Mouse (Mus musculus): Measurements from ENCODE around the gene Arpc2. TPM values are rescaled to one million over a fixed set of nuclear protein-coding genes. Genes with fewer than 3 reads are reported as not detected.

The Arpc2 gene
- total RNA-seq, 2 experiments from 2014 or later: 71.0 to 82.9 TPM

- DNase-seq (ENCODE audit: low spot score): no peak
Measured at GRCm38 (mm10) chr1:74238136-74238535, 2.3 kb downstream of the Arpc2 start.

DNA sequence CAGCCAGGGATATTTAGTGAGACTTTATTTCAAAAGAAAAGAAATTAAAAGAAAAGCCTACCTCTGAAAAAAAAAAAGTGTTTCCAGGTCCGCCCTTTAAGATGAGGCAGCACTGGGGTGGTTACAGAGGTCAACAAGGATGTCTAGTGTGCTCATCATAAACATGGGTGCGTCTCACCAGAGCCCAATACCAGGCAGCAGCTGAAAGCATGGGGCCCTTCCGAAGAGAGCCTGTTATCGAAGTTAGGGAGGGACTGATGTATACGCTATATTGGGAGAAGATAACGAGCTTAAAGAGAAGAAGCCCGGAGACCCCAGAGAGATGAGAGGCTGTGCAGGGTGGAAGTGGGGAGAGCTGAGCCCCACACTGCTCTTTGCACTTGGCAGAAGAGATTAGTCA is 3.3 kb downstream of the Arpc2 start:
- no peak for DNase-seq (ENCODE audit: low spot score)

- no peak for DNase-seq (ENCODE audit: low spot score)
Measured at GRCm38 (mm10) chr1:74239618-74240017, 3.7 kb downstream of the Arpc2 start.

DNA sequence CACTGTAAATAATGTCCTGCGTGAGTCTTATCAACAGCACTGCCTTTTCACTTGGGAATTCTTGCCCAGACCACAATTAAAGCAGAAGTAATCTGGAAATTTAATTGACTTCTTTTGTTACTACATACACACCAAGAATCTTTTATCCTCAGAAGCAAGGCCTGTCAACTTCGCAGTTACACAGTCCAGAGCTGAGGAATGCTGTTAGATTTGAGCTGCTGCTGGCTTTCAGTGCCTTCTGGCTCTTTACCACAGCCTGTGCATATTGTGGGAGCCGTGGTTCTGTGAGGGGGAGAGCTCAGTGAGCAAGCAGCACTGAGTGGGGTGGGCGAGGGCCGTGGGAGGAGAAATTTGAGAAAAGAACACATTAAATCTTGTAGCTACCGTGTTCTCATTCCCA is 4.4 kb downstream of the Arpc2 start:
- no peak for DNase-seq (ENCODE audit: low spot score)

- DNase-seq (ENCODE audit: low spot score): no peak
Measured at GRCm38 (mm10) chr1:74240832-74241231, 4.9 kb downstream of the Arpc2 start.

DNA sequence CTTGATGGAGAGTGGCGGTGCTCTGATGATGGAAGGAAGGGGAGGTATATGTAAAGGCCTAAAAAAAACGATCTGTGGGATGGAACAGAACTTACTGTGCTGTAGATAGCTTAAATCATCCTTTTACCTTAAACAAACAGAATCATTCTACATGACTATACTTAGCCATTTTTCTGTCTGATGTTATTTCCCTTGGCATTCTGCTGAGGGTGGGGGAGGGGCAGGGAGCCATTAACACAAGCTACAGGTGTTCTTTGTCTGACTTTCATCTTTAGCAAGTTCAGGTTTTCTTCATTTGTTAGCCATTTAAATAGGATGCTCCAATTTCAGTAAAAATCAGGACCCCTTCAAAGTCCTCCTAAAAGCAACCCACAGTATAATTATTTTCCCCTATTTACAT is 9.6 kb downstream of the Arpc2 start:
- DNase-seq (ENCODE audit: low spot score): no peak

- DNase-seq (ENCODE audit: low spot score): no peak
Measured at GRCm38 (mm10) chr1:74248799-74249198, 12.9 kb downstream of the Arpc2 start.

GRCm38 (mm10) chr1:74249331-74249980 is 13.6 kb downstream of the Arpc2 start:
- DNase-seq (ENCODE audit: low spot score): no peak

DNA sequence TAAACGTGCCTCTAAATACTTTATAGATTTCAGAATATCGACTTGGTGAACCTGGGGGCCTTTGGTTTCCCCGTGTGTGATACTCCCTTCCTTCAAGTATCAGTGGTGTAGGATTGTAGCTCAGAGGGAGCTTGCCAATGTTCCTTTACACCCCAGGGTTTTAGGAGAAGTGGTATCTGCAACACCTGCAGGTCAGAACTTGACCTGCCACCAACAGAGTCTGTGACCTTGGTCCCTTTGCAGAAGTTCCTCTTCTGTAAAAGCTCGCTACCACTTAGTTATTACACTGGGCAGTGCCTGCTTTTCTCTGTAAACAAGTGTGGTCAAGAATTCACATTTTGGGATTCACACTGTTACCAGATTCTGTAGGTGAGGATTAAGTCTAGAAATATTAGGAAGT is 14.2 kb downstream of the Arpc2 start:
- DNase-seq (ENCODE audit: low spot score): no peak

- DNase-seq (ENCODE audit: low spot score): no peak
Measured at GRCm38 (mm10) chr1:74255704-74256345, 19.9 kb downstream of the Arpc2 start.

GRCm38 (mm10) chr1:74256782-74257181 is 20.9 kb downstream of the Arpc2 start:
- DNase-seq (ENCODE audit: low spot score): no peak

DNA sequence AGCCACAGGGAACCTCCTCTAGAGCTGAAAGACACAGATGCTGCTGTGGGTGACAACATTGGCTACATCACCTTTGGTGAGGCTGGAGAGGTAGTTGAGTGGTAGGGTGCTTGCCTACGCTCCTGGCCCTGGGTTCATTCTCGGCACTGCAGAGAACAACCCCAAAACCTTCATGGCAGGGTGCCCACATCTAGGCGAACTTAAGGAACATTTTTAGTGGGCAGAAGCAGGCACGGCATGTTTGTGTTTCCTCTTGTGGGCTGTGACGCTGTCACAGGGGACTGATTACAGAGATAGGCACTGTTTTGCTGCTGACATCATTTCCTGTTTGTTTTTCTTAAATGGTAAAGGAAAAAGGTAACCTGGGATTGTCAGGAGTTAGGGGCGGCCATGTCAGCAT is 26.6 kb downstream of the Arpc2 start:
- DNase-seq (ENCODE audit: low spot score): no peak

GRCm38 (mm10) chr1:74268750-74269149 is 32.9 kb downstream of the Arpc2 start:
- DNase-seq (ENCODE audit: low spot score): no peak

DNA sequence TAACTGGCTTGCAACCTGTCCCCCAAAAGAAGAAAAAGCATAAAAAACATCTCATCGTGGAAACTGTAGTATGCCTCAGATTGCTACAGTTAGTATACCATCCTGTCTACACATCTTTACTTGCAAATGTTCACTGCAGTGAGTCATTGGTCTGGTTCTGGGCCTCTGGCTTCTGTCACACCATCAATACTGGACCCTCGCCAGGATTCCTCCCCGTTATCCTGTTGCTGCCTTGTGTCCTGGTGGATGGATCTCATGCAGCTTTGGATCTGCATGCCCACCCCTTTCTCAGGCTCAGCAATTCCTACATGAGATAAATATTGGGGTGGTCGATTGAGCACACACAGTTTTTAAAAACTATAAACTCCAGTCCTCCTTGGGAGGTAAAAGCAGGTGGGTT is 35.8 kb downstream of the Arpc2 start:
- no peak for DNase-seq (ENCODE audit: low spot score)

GRCm38 (mm10) chr1:74275015-74275414 is 39.1 kb downstream of the Arpc2 start:
- no peak for DNase-seq (ENCODE audit: low spot score)

DNA sequence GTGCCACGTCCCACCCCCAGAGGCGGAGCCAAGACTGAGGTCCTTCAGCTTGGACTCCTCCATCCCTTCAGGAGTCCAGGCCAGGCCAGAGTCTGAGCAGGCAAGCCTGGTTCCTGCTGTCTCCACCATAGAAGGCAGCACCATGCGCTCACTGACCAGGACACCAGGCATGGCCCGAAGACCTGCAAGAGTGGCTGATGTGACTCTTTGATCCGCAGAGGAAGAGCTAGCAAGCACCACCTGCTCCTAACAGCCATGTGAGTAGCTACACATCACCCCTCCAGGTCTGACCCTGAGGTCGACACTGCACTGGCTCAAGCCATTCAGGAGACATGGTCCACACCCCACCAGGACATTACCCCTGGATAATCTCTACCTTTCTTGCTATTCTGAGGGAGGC is 41.2 kb downstream of the Arpc2 start:
- no peak for DNase-seq (ENCODE audit: low spot score)

DNA sequence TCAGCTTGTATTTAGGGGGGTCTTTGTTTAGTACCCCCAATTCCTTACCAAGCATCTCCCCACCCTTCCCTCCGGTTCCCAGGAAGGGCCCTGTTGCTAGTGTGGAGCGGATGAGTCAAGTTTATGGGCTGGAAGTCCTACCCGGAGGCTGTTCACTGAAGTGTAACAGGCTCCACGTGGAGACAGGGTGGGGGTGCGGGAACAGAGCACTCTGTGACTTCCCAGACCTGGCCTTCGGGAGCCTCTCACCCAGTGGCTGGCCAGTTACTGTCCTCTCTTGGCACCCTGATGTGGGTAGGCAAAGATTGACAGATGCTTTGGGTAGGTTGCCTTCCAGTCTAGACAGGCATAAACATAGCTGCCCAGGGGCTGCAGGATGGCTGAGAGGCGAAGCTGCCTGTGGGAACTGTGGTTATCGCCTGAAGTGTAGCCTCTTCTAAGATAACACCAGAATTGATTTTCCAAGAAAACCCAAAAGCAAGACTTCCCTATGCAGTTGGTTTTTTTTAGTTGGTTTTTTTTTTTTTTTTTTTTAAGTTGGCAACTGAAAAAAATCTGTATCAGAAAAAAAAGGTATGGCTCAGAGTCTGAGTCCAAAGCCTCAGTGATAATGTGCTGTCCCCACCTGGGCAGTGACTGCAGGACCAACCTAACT is 42.1 kb downstream of the Arpc2 start:
- no peak for DNase-seq (ENCODE audit: low spot score)

GRCm38 (mm10) chr1:74278538-74278937 is 42.7 kb downstream of the Arpc2 start, which contains the start of gene Gpbar1:
TSS of gene Gpbar1 (plus strand) at chr1:74278550.
- no peak for DNase-seq (ENCODE audit: low spot score)

GRCm38 (mm10) chr1:74278988-74279387 is 43.1 kb downstream of the Arpc2 start:
- DNase-seq (ENCODE audit: low spot score): no peak

DNA sequence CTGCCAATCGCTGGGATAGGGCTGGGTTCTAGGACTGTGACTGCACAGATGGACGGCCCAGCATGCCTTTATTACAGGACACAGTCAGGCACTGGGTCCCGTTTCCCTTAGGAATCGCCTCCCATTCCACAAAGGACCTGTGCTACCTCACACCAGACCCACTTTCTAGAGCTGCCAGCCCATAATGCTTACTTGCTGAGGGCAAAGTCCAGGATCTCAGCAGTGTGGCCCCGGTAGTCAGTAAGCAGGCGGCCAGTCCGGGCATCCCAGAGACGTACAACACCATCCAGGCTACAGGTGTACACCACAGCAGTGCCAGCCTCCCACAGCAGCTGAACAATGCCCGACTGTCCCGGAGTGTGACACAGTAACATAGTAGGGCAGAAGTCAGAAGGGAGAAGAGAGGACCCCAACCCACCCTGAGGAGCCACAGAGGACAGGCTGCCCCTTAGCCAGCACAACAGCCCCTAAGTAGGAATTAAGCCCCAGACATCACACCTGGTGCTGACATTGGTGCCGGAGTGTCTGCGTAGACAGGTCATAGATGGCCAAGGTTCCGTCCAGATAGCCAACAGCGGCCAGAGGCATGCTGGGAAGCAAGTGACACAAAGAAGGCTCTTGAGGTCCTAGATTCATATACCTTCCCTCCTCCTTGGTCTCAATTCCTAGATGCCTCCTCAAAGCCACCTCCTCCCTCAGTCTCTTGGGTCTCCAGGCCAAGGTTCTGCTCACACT is 44.9 kb downstream of the Arpc2 start:
- DNase-seq (ENCODE audit: low spot score): no peak

DNA sequence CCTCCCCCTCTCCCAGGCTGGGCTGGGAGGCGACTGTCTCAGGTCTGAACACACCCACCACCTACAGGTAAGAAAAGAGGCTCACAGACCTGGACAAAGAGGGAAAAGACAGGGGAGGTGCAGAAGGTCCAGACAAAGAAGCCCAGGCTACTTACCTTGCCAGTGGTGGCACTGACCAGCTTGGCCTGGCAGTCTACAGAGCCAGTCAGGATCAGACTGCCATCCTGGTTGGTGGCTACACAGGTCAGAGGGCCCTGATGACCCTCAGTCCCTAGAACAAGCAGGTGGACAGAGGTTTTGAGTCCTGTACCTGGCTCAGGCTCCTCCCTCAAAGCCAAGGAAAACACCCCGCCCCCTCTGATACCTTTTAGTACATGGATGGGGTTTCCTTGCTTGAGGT is 45.5 kb downstream of the Arpc2 start:
- no peak for DNase-seq (ENCODE audit: low spot score)

GRCm38 (mm10) chr1:74281886-74282285 is 46.0 kb downstream of the Arpc2 start:
- no peak for DNase-seq (ENCODE audit: low spot score)
